Mouse (Mus musculus) brain, embryonic 14.5 days (tissue): ENCODE data around the gene Hdac7.

Experiments
- CTCF ChIP-seq: fragments of 200-500 bp; IDR thresholded peaks from 2 replicates; pipeline ENCODE4 v1.5.1; 2012; ENCODE audit warnings: inconsistent platforms, mild to moderate bottlenecking, moderate library complexity, borderline replicate concordance; ENCODE audit not compliant: insufficient read depth, insufficient read length; ENCODE audit errors: extremely low read depth
- POLR2A ChIP-seq: fragments of 200-500 bp; IDR thresholded peaks from 2 replicates; pipeline ENCODE4 v1.6.1; 2012; ENCODE audit warnings: mild to moderate bottlenecking, inconsistent platforms, borderline replicate concordance; ENCODE audit not compliant: poor library complexity, insufficient read depth, insufficient read length, severe bottlenecking; ENCODE audit errors: extremely low read depth

DNA sequence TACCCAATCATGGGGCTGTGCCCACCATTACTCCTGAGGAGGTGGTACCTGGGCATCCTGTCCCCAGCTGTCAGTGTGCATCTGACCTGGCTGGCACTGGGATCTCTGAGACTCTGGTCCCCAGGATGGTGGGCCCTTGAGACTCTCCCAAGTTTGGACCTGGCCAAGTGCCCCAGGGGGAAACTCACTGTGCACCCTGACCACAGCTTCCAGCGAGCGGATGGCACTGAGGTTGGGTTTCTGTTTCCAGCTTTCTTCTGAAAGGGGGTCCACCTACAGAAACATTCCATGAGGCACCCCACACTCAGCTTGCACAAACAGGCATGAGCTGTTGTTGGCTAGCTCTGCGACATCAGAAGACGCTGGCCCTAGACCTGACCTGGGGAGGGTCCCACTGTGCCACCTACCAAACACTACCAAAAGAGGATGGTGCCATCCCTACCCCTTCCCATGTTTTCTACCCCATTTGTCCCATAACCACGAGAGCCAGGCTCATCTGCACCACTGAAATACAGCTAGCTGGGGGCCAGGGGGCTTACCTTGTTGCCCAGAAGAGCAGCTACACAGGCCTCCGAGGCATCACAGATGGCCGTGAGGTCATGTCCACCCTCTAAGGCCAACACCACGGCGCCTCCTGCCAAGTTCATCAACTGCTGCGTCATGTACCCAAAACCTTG is 48.6 kb downstream of the Hdac7 start:
- TF ChIP-seq CTCF, result no peak
- TF ChIP-seq POLR2A, result no peak
